Mouse (Mus musculus): Measurements from ENCODE around the gene Mybpc2. TPM values are rescaled to one million over a fixed set of nuclear protein-coding genes. Genes with fewer than 3 reads are reported as not detected.
A peak's percentile ranks its signal among the peaks of the same experiment; 100 is the strongest.

The Mybpc2 gene
- polyA plus RNA-seq, 1 experiment from 2014 or later = 0.22 TPM

- ATAC-seq (ENCODE audit: low FRiP score, low read depth) = no peak
- 71% methylated on average over 9 of the region's 9 CpGs for WGBS
- Histone ChIP-seq H3K4me2 (replicated peaks) (no peak overlapping the region), H3K9ac (replicated peaks) (no peak overlapping the region), H3K4me3 (no peak overlapping the region), H3K27ac (replicated peaks) (no peak overlapping the region), H3K4me1 (no peaks in the 10 kb centered on the region), H3K27me3 (peaks cover 63% of the 10 kb centered on the region), H3K36me3 (no peaks in the 10 kb centered on the region), H3K9me3 (no peaks in the 10 kb centered on the region)
These were observed 5.1 kb downstream of the Mybpc2 start for GRCm38 (mm10) chr7:44519240-44519913.

DNA sequence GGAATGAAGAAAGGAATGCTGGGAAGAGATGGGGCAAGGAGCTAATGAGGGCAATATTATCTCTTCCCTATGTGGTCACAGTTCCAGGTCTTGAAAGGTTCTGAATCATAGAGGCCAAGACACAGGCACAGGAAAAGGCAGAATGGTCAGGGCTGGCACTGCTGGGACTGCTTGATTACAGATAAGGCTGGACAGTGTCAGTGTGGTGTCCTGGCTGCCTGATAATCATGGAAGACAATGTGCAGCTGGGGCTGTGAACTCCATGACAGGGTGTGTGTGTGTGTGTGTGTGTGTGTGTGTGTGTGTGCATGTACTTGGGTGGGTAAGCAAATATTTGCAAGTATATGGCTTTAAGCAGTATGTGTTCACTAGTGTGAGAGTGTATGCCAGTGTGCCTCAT lies 17.0 kb downstream of the Mybpc2 start:
- Histone ChIP-seq H3K9me3 (no peaks in the 10 kb centered on the region), H3K27ac (replicated peaks) (no peak overlapping the region), H3K4me3 (no peak overlapping the region), H3K4me1 (no peaks in the 10 kb centered on the region), H3K4me2 (replicated peaks) (no peak overlapping the region), H3K27me3 (peaks cover 32% of the 10 kb centered on the region), H3K9ac (replicated peaks) (no peak overlapping the region), H3K36me3 (no peaks in the 10 kb centered on the region)
- ATAC-seq (ENCODE audit: low FRiP score, low read depth) = no peak

GRCm38 (mm10) chr7:44501563-44502115 lies 22.8 kb downstream of the Mybpc2 start:
- Histone ChIP-seq H3K9me3 (no peaks in the 10 kb centered on the region), H3K4me1 (peaks cover 6% of the 10 kb centered on the region), H3K4me3 (no peak overlapping the region), H3K27me3 (peaks cover 24% of the 10 kb centered on the region), H3K36me3 (no peaks in the 10 kb centered on the region), H3K9ac (replicated peaks) (no peak overlapping the region), H3K4me2 (replicated peaks) (no peak overlapping the region), H3K27ac (replicated peaks) (no peak overlapping the region)
- ATAC-seq (ENCODE audit: low FRiP score, low read depth) = peak; percentile 53
- 45% methylated on average over 5 of the region's 5 CpGs for WGBS

- 73% methylated on average over 20 of the region's 20 CpGs for WGBS
- Histone ChIP-seq H3K4me2 (replicated peaks) (no peak overlapping the region), H3K4me3 (no peak overlapping the region), H3K9ac (replicated peaks) (no peak overlapping the region), H3K27me3 (peaks cover 24% of the 10 kb centered on the region), H3K36me3 (no peaks in the 10 kb centered on the region), H3K9me3 (no peaks in the 10 kb centered on the region), H3K27ac (replicated peaks) (no peak overlapping the region), H3K4me1 (peaks cover 14% of the 10 kb centered on the region)
- ATAC-seq (ENCODE audit: low FRiP score, low read depth) = no peak
These were observed 24.4 kb downstream of the Mybpc2 start for GRCm38 (mm10) chr7:44500046-44500445.

GRCm38 (mm10) chr7:44498922-44499321 lies 25.5 kb downstream of the Mybpc2 start:
- no peak for ATAC-seq (ENCODE audit: low FRiP score, low read depth)
- H3K36me3 ChIP-seq = 0 out of 2 replicates have a peak, but pooled peaks cover 5% of the 10 kb centered on the region
- H3K9me3 ChIP-seq = no peaks in the 10 kb centered on the region
- no peak overlapping the region for H3K27ac ChIP-seq (replicated peaks)
- peaks cover 24% of the 10 kb centered on the region for H3K27me3 ChIP-seq
- H3K9ac ChIP-seq (replicated peaks) = no peak overlapping the region
- WGBS = 79% methylated on average over 1 of the region's 1 CpGs
- no peak overlapping the region for H3K4me3 ChIP-seq
- peaks cover 24% of the 10 kb centered on the region for H3K4me1 ChIP-seq
- H3K4me2 ChIP-seq (replicated peaks) = no peak overlapping the region

DNA sequence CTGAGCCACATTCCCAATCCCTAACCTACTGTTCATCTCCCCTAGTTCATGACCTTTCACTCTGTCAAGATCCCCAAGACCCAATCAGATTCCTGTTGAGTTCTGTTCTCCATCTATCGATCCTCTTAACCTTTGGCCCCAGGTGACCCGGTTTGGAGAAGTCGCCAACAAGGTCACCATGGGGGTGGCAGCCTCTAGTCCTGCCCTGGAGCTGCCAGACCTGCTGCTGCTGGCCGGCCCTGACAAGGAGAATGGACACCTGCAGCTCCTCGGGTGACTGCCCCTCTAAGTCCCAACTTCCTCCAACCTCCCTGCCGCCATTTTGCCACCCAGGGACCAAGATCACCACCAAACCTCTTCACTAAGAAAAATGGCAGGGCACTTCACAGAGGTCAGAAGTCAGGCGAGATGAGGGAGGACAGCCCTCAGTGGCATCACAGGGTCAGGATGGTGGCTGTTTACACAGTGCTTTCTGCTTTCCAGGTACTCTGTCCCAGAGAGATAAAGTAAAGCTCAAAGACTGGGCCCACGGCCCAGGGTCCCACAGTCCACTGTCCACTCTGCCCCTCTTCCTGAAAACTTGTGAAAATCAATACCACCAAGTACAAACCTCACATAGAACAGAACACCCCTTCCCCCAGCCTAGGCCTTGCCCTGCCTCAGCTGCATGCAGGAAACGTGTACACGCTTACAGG lies 26.9 kb downstream of the Mybpc2 start:
- Histone ChIP-seq H3K4me2 (replicated peaks) (peak overlapping the region; percentile 83), H3K4me1 (peaks cover 24% of the 10 kb centered on the region), H3K27ac (replicated peaks) (no peak overlapping the region), H3K27me3 (peaks cover 24% of the 10 kb centered on the region), H3K4me3 (peak overlapping the region; percentile 80), H3K36me3 (peaks cover 14% of the 10 kb centered on the region), H3K9ac (replicated peaks) (no peak overlapping the region), H3K9me3 (no peaks in the 10 kb centered on the region)
- no peak for ATAC-seq (ENCODE audit: low FRiP score, low read depth)
- WGBS = 84% methylated on average over 10 of the region's 10 CpGs

DNA sequence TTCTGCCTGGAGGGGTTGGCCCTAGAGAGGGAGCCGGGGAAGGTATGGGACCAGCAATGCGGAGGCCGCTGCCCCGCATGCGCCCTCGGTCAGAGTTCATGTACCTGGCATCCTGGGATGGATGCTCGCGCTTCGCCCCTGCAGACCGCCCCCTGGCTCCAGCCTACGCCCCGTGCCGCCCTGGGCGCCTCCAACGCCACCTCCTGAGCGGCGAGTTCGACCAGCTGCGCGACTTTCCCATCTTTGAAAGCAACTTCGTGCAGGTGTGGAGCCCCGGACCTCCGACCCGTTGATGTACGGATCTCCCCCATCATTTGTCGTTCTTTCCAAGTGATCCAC lies 27.7 kb downstream of the Mybpc2 start:
- no peak for ATAC-seq (ENCODE audit: low FRiP score, low read depth)
- peak overlapping the region; percentile 97 for H3K27ac ChIP-seq (replicated peaks)
- H3K4me3 ChIP-seq = peak overlapping the region; percentile 80

GRCm38 (mm10) chr7:44495992-44496770 lies 28.3 kb downstream of the Mybpc2 start, which contains the start of the genes Emc10 and Fam71e1:
TSS of gene Emc10 (minus strand) at chr7:44496529.
TSS of gene Fam71e1 (plus strand) at chr7:44496581.
- H3K9me3 ChIP-seq = no peaks in the 10 kb centered on the region
- H3K27me3 ChIP-seq = peaks cover 24% of the 10 kb centered on the region
- peak within 1 kb of the TSS; percentile 88 for H3K9ac ChIP-seq (replicated peaks)
- peak; percentile 96 for ATAC-seq (ENCODE audit: low FRiP score, low read depth)
- H3K4me2 ChIP-seq (replicated peaks) = peak within 1 kb of the TSS; percentile 83
- peaks cover 27% of the 10 kb centered on the region for H3K36me3 ChIP-seq
- peak within 1 kb of the TSS; percentile 97 for H3K27ac ChIP-seq (replicated peaks)
- H3K4me1 ChIP-seq = peaks cover 24% of the 10 kb centered on the region
- H3K4me3 ChIP-seq = peak within 1 kb of the TSS; percentile 80
- 1% methylated on average over 58 of the region's 58 CpGs for WGBS

More for the DNA sequence above, 27.7 kb downstream of the Mybpc2 start:
- Histone ChIP-seq H3K4me2 (replicated peaks) (peak overlapping the region; percentile 83), H3K9ac (replicated peaks) (peak overlapping the region; percentile 88), H3K4me1 (peaks cover 24% of the 10 kb centered on the region), H3K27me3 (peaks cover 24% of the 10 kb centered on the region), H3K9me3 (no peaks in the 10 kb centered on the region), H3K36me3 (peaks cover 22% of the 10 kb centered on the region)
- under 1% methylated on average over 26 of the region's 26 CpGs for WGBS

GRCm38 (mm10) chr7:44495086-44495485 lies 29.4 kb downstream of the Mybpc2 start:
- Histone ChIP-seq H3K4me3 (peak overlapping the region; percentile 80; the same call in 1 of the 2 replicates), H3K9ac (replicated peaks) (peak overlapping the region; percentile 88; the same call in 1 of the 2 replicates), H3K4me1 (peaks cover 24% of the 10 kb centered on the region), H3K9me3 (no peaks in the 10 kb centered on the region), H3K36me3 (peaks cover 38% of the 10 kb centered on the region), H3K27me3 (peaks cover 20% of the 10 kb centered on the region), H3K27ac (replicated peaks) (no peak overlapping the region), H3K4me2 (replicated peaks) (peak overlapping the region; percentile 83)
- no peak for ATAC-seq (ENCODE audit: low FRiP score, low read depth)
- 92% methylated on average over 7 of the region's 7 CpGs for WGBS

DNA sequence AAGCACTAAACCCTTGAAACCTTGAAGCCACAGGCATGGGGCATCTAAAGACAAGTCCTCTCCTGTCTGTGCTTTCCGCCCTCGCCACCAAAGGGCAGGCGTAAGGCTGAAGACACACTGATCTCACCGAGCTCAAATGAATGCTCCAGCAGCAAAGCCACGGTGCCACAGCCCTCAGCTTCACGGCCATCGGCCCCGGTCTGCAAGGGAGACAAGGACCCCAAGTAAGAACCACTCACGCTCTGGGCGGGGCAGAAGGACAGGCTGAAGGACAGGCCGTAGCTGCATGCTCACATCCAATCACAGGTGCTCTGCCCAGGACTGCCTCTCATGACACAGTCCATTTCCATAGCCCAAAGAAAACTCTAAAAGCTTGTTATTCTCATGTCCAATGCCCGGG lies 29.8 kb downstream of the Mybpc2 start:
- peaks cover 16% of the 10 kb centered on the region for H3K27me3 ChIP-seq
- no peak overlapping the region for H3K27ac ChIP-seq (replicated peaks)
- H3K4me2 ChIP-seq (replicated peaks) = no peak overlapping the region; the same call in 1 of the 2 replicates
- H3K9ac ChIP-seq (replicated peaks) = no peak overlapping the region
- peak overlapping the region; percentile 9; the same call in 1 of the 2 replicates for H3K4me3 ChIP-seq
- H3K9me3 ChIP-seq = no peaks in the 10 kb centered on the region
- WGBS = 93% methylated on average over 12 of the region's 12 CpGs
- H3K36me3 ChIP-seq = peaks cover 42% of the 10 kb centered on the region
- H3K4me1 ChIP-seq = peaks cover 24% of the 10 kb centered on the region
- no peak for ATAC-seq (ENCODE audit: low FRiP score, low read depth)

GRCm38 (mm10) chr7:44492166-44492826 lies 32.2 kb downstream of the Mybpc2 start:
- H3K27me3 ChIP-seq = no peaks in the 10 kb centered on the region
- H3K4me1 ChIP-seq = peaks cover 20% of the 10 kb centered on the region
- 96% methylated on average over 21 of the region's 21 CpGs for WGBS
- no peak overlapping the region for H3K4me3 ChIP-seq
- H3K27ac ChIP-seq (replicated peaks) = no peak overlapping the region
- H3K9ac ChIP-seq (replicated peaks) = no peak overlapping the region; the same call in 1 of the 2 replicates
- ATAC-seq (ENCODE audit: low FRiP score, low read depth) = no peak
- H3K4me2 ChIP-seq (replicated peaks) = no peak overlapping the region
- H3K9me3 ChIP-seq = no peaks in the 10 kb centered on the region
- peaks cover 53% of the 10 kb centered on the region for H3K36me3 ChIP-seq

Measured in midbrain, embryonic 12.5 days (tissue).